Mouse (Mus musculus): ENCODE results near the gene 1700122O11Rik.

The 1700122O11Rik gene

GRCm38 (mm10) chr17:48027677-48028076 is 10.4 kb downstream of the 1700122O11Rik start:
- DNase-seq, result no peak

- no peak for DNase-seq
These were observed 11.1 kb downstream of the 1700122O11Rik start for GRCm38 (mm10) chr17:48027019-48027418.

DNA sequence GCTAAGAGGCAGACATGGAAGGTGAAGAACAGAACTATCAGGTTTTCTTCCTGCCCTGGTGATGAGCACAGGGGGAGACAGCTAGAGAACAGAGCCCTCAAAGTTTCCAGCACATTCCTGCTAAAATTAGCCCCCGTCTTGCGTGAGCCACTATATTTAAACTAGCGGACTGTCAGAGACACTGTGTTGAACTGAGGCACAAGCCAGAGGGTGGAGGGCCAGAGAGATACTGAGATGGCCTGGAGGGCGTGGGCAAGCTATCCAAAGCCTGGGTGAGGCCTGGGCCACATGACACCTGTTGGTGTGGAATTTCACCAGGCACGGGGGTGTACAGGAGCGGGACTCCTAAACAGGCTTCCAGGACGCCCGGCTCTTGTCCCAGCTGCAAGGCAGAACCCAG is 14.0 kb downstream of the 1700122O11Rik start:
- DNase-seq, result no peak

DNA sequence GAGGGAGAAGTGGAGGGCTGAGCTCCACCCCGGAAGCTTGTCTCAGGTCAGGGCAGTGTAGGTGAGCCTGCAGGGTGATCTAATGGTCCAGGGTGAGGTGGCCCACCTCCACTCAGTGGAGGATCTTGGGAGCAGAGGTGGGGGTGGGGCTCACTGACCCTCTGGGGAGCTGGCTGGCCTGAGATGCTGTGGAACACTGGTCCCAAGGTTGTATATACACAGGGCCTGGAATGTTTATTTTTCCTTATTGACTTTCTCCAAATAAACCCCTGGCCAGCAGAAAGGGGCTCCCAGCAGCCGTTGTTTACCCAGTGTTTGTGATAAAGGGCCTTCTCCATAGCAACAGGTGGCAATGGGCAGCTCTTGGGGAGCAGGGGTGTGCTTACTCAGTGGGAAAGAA is 18.5 kb downstream of the 1700122O11Rik start:
- DNase-seq, result no peak

DNA sequence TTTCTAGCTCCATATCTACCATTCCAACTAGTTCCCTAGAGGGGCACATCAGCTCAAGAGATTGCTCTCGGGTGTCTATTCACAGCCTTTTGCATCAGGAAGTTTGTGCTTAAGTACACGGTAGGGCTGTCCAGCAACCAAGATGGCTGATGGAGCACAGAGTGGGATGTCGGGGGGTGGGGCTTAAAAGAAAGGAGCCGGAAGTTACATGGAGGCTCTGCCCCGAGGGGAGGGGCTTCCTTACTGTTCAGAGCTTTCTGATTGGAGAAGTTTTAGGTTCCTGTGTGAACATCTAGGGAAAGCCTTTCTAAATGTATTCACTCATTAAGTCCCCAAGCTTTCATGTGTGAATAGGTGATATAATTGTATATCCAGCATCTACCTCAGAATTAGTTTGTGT is 21.5 kb downstream of the 1700122O11Rik start:
- no peak for DNase-seq

DNA sequence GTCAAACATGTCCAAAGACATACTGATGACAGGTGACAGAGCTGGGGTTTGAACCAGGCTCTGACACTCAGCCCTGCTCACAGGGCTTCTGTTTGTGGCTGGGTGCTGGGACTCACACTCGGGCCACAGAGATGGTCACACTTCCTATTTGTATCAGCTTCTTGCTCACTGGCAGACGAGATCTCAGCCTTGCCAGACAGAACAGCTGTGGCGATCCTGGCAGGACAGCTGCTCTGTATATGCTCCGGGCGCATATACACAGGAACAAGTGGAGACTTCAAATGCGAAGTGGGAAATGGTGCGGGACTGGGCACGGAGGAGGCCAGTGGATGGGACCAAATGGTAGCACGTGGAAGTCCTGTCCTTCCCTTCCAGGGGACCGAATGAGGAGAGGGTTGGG is 25.5 kb downstream of the 1700122O11Rik start:
- no peak for DNase-seq

GRCm38 (mm10) chr17:48011105-48011504 is 27.0 kb downstream of the 1700122O11Rik start:
- no peak for DNase-seq

DNA sequence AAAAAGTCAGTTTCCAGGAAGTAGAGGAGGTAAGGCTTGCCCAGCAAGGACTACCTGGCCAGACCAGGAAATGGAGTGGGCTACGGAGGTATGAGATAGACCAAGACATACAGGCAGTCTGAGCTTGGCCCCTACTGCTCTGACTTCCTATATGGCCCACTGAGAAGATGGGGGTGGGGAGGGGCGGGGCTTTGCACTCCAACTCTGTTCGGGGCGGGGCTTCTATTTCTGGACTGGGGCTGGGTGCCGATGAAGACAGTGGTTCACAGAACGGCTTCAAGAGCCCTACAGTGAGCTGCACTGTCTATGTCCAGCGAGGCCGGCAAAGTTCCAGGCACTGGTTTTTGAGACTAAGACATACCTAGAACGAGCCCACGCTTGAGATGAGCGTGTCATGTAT is 27.8 kb downstream of the 1700122O11Rik start:
- DNase-seq, result no peak

- DNase-seq, result no peak
These were observed 32.3 kb downstream of the 1700122O11Rik start for GRCm38 (mm10) chr17:48005816-48006215.

GRCm38 (mm10) chr17:48005091-48005490 is 33.0 kb downstream of the 1700122O11Rik start:
- no peak for DNase-seq

GRCm38 (mm10) chr17:48004619-48005018 is 33.5 kb downstream of the 1700122O11Rik start:
- no peak for DNase-seq

- peak; percentile 46 for DNase-seq
These were observed 35.6 kb downstream of the 1700122O11Rik start for GRCm38 (mm10) chr17:48002486-48002885.

DNA sequence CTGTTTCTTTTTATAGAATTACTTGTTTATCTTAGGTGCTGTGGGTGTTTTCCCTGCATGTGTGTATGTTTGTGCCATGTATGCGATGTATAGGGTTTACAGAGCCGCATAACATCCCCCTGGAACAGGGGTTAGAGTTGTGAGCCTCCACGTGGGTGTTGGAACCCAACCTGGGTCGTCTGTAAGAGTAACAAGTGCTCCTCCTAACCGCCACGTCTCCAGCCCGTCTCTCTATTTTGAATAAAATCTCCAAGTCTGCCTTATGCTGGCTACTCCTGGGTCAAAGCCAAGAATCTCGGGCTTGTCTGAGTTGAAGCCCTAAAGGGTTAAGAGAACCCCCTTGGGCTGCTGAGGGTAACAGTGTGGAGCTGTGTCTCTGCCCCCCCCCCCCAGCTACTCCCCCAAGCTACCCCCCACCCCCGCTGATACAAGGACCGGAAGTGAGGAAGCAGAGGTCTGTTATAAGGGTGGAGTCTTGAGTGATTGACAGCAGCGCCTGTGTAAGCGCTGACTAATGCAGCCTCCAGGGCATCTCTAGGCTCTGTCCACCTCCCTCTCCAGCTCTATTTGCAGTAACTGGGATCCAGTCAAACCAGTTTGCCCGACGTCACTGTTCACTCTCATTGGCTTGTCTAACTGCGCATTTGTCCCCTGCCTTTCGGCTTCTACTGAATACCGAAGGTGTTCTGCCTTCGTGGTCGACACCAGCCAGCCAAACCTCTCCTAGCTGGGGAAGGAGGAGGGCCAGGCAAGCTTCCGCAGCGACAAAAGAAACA is 36.3 kb downstream of the 1700122O11Rik start:
- peak; percentile 85 for DNase-seq

- DNase-seq, result no peak
These were observed 36.9 kb downstream of the 1700122O11Rik start for GRCm38 (mm10) chr17:48001157-48001556.

- DNase-seq, result no peak
These were observed 38.3 kb downstream of the 1700122O11Rik start for GRCm38 (mm10) chr17:47999812-48000211.

DNA sequence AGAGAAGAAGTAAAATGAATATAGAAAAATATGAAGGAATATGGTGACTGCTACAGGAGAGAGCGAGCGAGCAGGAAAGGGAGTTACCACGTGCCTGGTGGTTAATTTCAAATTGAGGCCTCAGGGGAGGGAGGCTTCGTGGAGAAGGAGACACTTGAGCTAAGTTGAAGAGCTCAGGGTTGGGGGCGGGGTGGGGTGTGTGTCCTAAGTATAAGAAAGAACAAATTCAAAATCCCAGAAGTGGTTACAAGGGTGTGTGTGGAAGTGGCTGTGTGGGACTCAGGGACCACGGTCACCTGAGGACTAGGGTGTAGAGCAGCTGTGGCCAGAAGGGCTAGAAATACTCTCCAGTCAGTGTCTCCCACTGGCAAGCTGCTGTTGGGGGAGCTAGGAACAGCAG is 38.7 kb downstream of the 1700122O11Rik start:
- DNase-seq, result no peak

- no peak for DNase-seq
These were observed 40.3 kb downstream of the 1700122O11Rik start for GRCm38 (mm10) chr17:47997806-47998205.

DNA sequence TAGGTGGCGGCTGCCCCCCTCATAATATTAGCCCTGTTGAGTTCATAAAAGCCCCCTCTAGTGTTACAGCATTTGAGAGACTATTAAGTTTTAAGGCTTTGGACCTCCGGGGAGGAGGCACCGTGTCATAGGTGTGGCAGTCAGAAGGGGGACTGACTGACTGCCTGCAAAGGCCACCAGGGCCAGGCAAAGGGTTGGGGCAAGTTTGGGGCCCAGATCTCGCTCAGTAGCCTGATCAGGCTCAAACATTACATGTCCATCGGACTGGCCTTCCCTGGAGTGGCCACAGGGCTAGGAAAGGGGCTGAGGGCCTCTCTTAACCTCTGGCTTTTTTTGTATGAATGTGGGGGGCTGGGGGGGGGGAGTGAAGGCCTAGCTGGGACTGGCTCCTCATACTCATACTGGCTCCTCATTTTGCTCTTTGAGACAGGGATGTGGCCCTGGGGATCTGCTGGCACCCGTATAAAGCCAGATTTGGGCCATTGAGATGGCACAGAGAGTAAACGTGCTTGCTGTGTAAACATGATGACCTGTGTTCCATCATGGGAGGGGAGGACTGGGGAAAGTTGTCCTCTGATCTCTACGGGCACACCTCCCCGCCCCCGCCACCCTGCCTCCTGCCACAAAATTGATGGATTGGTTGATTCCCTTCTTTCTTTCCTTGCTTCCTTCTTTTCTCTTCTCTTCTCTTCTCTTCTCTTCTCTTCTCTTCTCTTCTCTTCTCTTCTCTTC is 47.5 kb downstream of the 1700122O11Rik start:
- DNase-seq, result no peak

DNA sequence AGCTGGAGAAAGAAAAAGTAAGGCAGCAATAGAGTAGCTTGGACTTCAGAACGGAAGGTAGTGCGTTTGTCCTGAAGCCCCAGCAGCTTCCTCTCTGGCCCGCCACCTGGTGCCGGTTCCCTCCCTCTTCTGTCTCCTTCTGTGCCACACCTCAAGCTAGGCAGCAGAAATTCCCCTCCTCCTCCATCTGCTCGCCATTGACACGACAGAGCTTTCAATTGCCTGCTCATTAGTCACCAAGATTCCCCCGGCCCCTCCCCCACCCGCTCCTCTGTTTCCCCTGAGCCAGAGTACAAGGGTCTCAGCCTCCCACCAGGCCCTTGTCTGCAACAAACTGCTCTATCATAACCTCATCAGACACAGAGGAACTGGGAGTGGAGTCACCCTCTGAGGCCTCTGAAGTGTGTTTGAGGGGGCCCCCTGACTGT is 48.1 kb downstream of the 1700122O11Rik start:
- no peak for DNase-seq

- no peak for DNase-seq
These were observed 49.3 kb downstream of the 1700122O11Rik start for GRCm38 (mm10) chr17:47988811-47989210.

- DNase-seq, result no peak
These were observed 50.0 kb downstream of the 1700122O11Rik start for GRCm38 (mm10) chr17:47988074-47988473.

Data from kidney, adult 11 months (tissue).